Mouse (Mus musculus) spleen, adult 2 months (tissue): ENCODE measurements around the gene Snd1.

ENCODE experiments used
- CTCF ChIP-seq: fragments of 200-500 bp; IDR thresholded peaks from 2 replicates; pipeline ENCODE4 v1.5.1; 2011; ENCODE audit warnings: mild to moderate bottlenecking, inconsistent platforms; ENCODE audit not compliant: insufficient read depth, insufficient read length, insufficient replicate concordance; ENCODE audit errors: extremely low read depth
- POLR2A ChIP-seq: fragments of 200-500 bp; IDR thresholded peaks from 2 replicates; pipeline ENCODE4 v1.6.1; 2011; ENCODE audit warnings: low read depth, low read length, inconsistent platforms

- TF ChIP-seq CTCF (no peak), POLR2A (no peak)
Measured at GRCm38 (mm10) chr6:28430795-28431537, 44.0 kb upstream of the Snd1 start.
